Mouse (Mus musculus): ENCODE data around the gene Ncl.

DNA sequence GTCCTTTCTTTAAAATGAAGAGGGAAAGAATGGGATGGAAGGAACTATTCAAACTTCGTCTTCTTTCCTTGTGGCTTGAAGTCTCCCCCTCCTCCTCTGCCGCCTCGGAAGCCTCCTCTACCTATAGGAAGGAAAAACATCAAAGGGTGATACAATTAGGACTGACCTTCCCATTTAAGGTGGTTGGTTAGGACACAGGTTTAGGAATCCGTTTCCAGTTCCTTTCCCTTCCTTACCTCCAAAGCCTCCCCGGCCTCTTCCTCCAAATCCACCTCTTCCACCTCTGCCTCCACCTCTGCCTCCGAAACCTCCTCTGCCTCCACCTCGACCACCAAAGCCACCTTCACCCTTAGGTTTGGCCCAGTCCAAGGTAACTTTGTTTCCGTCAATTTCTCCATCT lies 8.6 kb downstream of the Ncl start:
- no peak for TF ChIP-seq CTCF (IDR thresholded peaks at IDR 0.05; ENCODE audit: low read depth)
- no peak for TF ChIP-seq EP300 (IDR thresholded peaks at IDR 0.05; ENCODE audit: low read depth)

Measured in liver, postnatal 0 days (tissue).